Mouse (Mus musculus) embryonic facial prominence, embryonic 14.5 days (tissue): Measurements from ENCODE around the gene Apol6. TPM values are rescaled to one million over a fixed set of nuclear protein-coding genes. Genes with fewer than 3 reads are reported as not detected.
A peak's percentile ranks its signal among the peaks of the same experiment; 100 is the strongest.

Experiments used
- ATAC-seq: fragments of 200-750 bp; cut with Nextera tagmentation; 2 replicates; pipeline ENCODE4 v1.8.0; 2017; ENCODE audit warnings: low read depth, moderate number of reproducible peaks, moderate TSS enrichment
- DNase-seq: peaks from one replicate; pipeline ENCODE4 v3.0.0-alpha.2; 2015; ENCODE audit warnings: low spot score
- H3K27ac ChIP-seq: fragments of 300-500 bp; sonication (generic); replicated peaks from 2 replicates; pipeline ENCODE4 v1.5.1; 2014; ENCODE audit warnings: low read depth, mild to moderate bottlenecking, low read length, moderate library complexity
- H3K27me3 ChIP-seq: fragments of 300-500 bp; sonication (generic); replicated peaks from 2 replicates; pipeline ENCODE4 v1.6.1; 2014; ENCODE audit warnings: low read length; ENCODE audit not compliant: control insufficient read depth, insufficient read depth
- H3K36me3 ChIP-seq: fragments of 300-500 bp; sonication (generic); 2 replicates; pipeline ENCODE4 v1.6.1; 2014; ENCODE audit warnings: low read length, mixed read lengths; ENCODE audit not compliant: control insufficient read depth, insufficient read depth
- H3K4me1 ChIP-seq: fragments of 300-500 bp; sonication (generic); 2 replicates; pipeline ENCODE4 v1.6.1; 2014; ENCODE audit warnings: antibody characterized with exemption, low read length; ENCODE audit not compliant: control insufficient read depth, insufficient read depth
- H3K4me2 ChIP-seq: fragments of 300-500 bp; sonication (generic); 2 replicates; pipeline ENCODE4 v1.6.1; 2014; ENCODE audit warnings: low read depth, mild to moderate bottlenecking, low read length, moderate library complexity, mixed read lengths
- H3K4me3 ChIP-seq: fragments of 300-500 bp; sonication (generic); 2 replicates; pipeline ENCODE4 v1.5.1; 2014; ENCODE audit warnings: low read depth, mild to moderate bottlenecking, low read length
- H3K9ac ChIP-seq: fragments of 300-500 bp; sonication (generic); 2 replicates; pipeline ENCODE4 v1.6.1; 2014; ENCODE audit warnings: low read depth, mild to moderate bottlenecking, low read length, moderate library complexity, mixed read lengths
- H3K9me3 ChIP-seq: fragments of 300-500 bp; sonication (generic); 2 replicates; pipeline ENCODE4 v1.6.1; 2016; ENCODE audit warnings: low read length; ENCODE audit not compliant: control insufficient read depth
- WGBS: fragments of 180-500 bp; shearing (Covaris S2); extraction: QIAGEN DNeasy Blood & Tissue Kit; methylation state at CpG from one replicate; pipeline ENCODE4 v1.1.7; 2014; 5-methylcytosine and 5-hydroxymethylcytosine counted together
- polyA plus RNA-seq: library from polyadenylated mRNA; unstranded; fragments of >200 nt; fragmentation: Nextera tagmentation; extraction: Ambion mirVana; gene quantifications from 2 replicates; pipeline ENCODE4 v1.2.1, GENCODE M21; 2014

The Apol6 gene
- 0.21 TPM in 2 replicates for polyA plus RNA-seq

DNA sequence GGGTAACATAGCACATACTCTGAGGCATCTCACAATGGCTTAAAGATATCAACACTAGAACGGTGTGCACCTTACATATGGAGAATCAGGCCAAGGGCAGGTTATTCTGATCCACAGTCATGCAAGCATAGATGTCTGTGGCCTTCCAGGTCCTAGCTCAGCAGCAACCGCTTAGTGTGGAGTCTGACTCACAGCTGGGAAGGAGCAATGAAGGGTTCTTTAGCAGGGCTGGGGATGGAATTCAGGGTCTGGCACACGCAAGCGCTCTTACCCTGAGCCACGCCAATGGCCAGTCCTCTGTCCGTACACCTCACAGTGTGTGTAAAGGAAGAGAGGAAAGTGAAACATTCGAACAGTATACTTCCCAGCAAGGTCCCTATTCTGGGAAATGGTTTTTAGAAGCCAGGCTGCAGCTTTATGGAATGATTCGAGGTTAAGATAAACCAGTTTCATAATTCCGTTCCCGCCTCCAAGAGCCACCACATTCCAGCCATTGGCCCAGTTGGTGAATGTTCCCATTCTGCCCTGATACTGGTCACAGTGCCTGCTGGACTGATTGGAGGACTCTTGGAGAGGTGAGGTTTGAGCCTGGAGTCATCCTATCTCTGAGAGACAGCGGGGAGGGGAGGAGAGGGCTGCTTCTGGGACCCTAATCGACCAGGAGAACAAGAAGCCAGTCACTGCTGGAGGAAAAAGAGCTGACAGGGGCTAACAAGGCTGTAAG, at the start of gene Apol6:
Apol6 (plus strand) TSS at position 133 of the 724 bp plus-strand sequence.
- Histone ChIP-seq H3K4me2 (no peak within 1 kb of the TSS), H3K4me1 (peaks cover 9% of the 10 kb centered on the region), H3K27ac (no peak within 1 kb of the TSS), H3K27me3 (no peaks in the 10 kb centered on the region), H3K9me3 (no peaks in the 10 kb centered on the region), H3K4me3 (no peak within 1 kb of the TSS), H3K9ac (no peak within 1 kb of the TSS), H3K36me3 (no peaks in the 10 kb centered on the region)
- DNase-seq (no peak), ATAC-seq (no peak)
- 83% methylated on average over 12 of the region's 12 CpGs for WGBS

- no peak for DNase-seq
- WGBS: 74% methylated on average over 2 of the region's 2 CpGs
Measured at GRCm38 (mm10) chr15:76998048-76998447, 46.5 kb upstream of the Apol6 start.

DNA sequence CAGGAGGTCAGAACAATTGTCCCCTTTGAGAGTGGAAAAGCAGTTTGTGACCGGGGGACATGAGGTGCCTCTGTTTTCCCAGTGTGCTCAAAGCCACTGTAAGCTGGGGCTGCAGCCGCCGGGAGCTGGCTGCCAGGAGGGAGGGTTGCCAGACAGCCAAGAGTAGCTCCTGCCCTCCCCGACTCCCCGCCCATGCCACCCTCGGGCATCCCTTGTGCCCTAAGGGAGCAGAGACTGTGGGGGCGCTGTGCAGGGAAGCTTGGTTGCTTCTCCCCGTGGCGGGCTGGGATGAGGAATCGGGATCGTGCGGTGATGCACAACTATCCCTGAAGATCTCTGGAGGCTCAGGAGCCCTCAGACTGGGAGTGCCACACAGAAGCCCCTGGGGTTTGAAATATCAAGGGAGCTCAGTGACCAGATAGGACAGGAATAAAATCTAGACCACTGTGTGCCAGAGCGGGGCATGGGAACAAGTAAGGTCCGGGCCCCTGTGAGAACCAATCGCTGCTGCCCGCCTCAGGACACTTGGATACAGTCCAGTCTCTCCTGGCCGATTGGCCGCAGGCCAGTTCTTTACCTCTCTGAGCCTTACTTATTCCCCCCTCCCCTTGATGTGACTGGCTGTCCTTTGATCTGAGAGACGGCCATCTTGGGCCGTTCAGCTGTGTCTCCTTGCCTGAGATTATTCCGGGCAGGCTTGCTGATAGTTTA, 45.5 kb upstream of the Apol6 start:
- DNase-seq (no peak), ATAC-seq (no peak)
- no peak overlapping the region for H3K4me3 ChIP-seq
- H3K4me1 ChIP-seq: no peaks in the 10 kb centered on the region
- H3K27ac ChIP-seq: no peak overlapping the region
- no peaks in the 10 kb centered on the region for H3K27me3 ChIP-seq
- no peaks in the 10 kb centered on the region for H3K36me3 ChIP-seq
- WGBS: 53% methylated on average over 21 of the region's 21 CpGs
- H3K4me2 ChIP-seq: no peak overlapping the region; the same call in 1 of the 2 replicates
- no peaks in the 10 kb centered on the region for H3K9me3 ChIP-seq
- H3K9ac ChIP-seq: no peak overlapping the region

More at GRCm38 (mm10) chr15:76998048-76998447, 46.5 kb upstream of the Apol6 start:
- Histone ChIP-seq H3K27me3 (no peaks in the 10 kb centered on the region), H3K27ac (no peak overlapping the region), H3K36me3 (no peaks in the 10 kb centered on the region), H3K4me2 (no peak overlapping the region), H3K9me3 (no peaks in the 10 kb centered on the region), H3K4me3 (no peak overlapping the region), H3K9ac (no peak overlapping the region), H3K4me1 (no peaks in the 10 kb centered on the region)
- no peak for ATAC-seq

GRCm38 (mm10) chr15:77003173-77003867, 41.2 kb upstream of the Apol6 start:
- no peak for ATAC-seq
- WGBS: 86% methylated on average over 3 of the region's 3 CpGs

DNA sequence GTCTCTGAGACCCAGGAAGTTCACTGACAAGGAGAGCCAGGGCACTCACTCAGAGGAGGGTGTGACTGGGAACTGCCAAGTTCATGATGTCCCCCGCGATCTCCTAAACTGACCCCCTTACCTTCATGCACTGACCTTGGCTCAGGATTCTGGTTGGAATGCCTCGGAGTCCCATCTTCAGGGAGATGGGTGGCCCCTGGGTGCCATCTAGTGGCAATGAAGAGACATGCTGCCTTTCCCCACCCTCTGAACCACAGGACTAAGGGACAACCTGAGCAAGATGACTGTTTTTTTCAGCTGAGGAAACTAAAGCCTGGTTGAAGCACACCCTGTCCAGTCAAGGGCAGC, 40.7 kb upstream of the Apol6 start:
- Histone ChIP-seq H3K27ac (no peak overlapping the region), H3K4me1 (no peaks in the 10 kb centered on the region), H3K27me3 (no peaks in the 10 kb centered on the region), H3K9me3 (no peaks in the 10 kb centered on the region), H3K9ac (no peak overlapping the region), H3K36me3 (no peaks in the 10 kb centered on the region), H3K4me3 (no peak overlapping the region), H3K4me2 (no peak overlapping the region)
- peak; percentile 41; the same call in 1 of the 2 replicates for ATAC-seq
- 30% methylated on average over 3 of the region's 3 CpGs for WGBS
- peak; percentile 65 for DNase-seq

More at GRCm38 (mm10) chr15:77003173-77003867, 41.2 kb upstream of the Apol6 start:
- no peak overlapping the region for H3K27ac ChIP-seq
- H3K9ac ChIP-seq: no peak overlapping the region
- H3K4me1 ChIP-seq: no peaks in the 10 kb centered on the region
- H3K9me3 ChIP-seq: no peaks in the 10 kb centered on the region
- H3K4me2 ChIP-seq: no peak overlapping the region
- no peaks in the 10 kb centered on the region for H3K36me3 ChIP-seq
- no peak for DNase-seq
- no peaks in the 10 kb centered on the region for H3K27me3 ChIP-seq
- H3K4me3 ChIP-seq: no peak overlapping the region

DNA sequence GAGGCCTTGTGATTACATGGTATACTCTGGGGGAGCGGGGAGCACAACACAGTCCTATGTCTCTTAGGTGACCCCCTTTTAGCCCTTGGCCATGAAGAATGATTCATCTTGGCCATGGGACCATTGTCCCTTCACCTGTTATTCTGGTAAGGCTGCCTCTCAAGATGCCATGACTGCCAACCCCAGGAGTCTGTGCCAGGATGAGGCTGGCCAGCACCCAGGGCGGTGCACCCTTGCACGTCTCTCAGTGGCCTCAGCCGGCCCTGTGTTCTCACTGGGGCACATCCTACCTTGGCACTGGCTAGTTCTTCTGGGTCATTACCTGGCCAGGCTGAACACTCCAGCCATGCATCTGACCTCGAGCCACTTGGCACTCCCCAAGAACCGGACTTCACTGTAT, 35.7 kb upstream of the Apol6 start:
- Histone ChIP-seq H3K4me1 (peaks cover 4% of the 10 kb centered on the region; the same call in 1 of the 2 replicates), H3K9ac (no peak overlapping the region), H3K27ac (no peak overlapping the region), H3K9me3 (no peaks in the 10 kb centered on the region), H3K36me3 (no peaks in the 10 kb centered on the region), H3K27me3 (no peaks in the 10 kb centered on the region), H3K4me2 (no peak overlapping the region), H3K4me3 (no peak overlapping the region)
- no peak for ATAC-seq
- no peak for DNase-seq
- 94% methylated on average over 6 of the region's 6 CpGs for WGBS

- DNase-seq (peak; percentile 94), ATAC-seq (peak; percentile 86)
- Histone ChIP-seq H3K4me3 (no peak overlapping the region), H3K36me3 (no peaks in the 10 kb centered on the region), H3K9ac (peak overlapping the region; percentile 26; the same call in 1 of the 2 replicates), H3K4me2 (peak overlapping the region; percentile 31), H3K4me1 (peaks cover 15% of the 10 kb centered on the region), H3K27me3 (no peaks in the 10 kb centered on the region), H3K9me3 (no peaks in the 10 kb centered on the region), H3K27ac (peak overlapping the region; percentile 65)
- 7% methylated on average over 15 of the region's 15 CpGs for WGBS
Measured at GRCm38 (mm10) chr15:77013753-77014241, 30.7 kb upstream of the Apol6 start.

DNA sequence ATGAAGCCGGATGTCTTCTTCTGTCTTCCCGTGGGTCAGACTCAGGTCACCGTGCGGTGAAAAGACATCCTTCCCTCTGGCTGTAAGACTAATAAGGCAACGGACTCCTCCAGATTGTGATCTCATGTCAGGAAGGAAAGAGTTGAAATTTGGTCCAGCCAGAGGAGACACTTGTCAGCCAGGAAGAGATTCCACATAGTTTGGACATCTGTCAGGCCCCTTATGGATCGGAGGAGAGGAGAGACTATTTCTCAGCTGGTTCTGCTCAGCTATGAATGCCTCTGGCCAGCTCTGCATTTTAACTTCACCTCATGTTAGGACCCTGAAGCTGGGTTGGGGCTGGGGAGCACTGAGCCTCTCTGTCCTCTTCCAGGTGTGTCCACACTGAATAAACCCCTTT, 30.1 kb upstream of the Apol6 start:
- Histone ChIP-seq H3K4me1 (peaks cover 15% of the 10 kb centered on the region), H3K27ac (peak overlapping the region; percentile 25), H3K9ac (no peak overlapping the region), H3K9me3 (no peaks in the 10 kb centered on the region), H3K36me3 (no peaks in the 10 kb centered on the region), H3K4me3 (no peak overlapping the region), H3K27me3 (no peaks in the 10 kb centered on the region), H3K4me2 (peak overlapping the region; percentile 21)
- ATAC-seq (no peak), DNase-seq (peak; percentile 31)
- 26% methylated on average over 6 of the region's 6 CpGs for WGBS
